Mouse (Mus musculus): ENCODE measurements at regions not wholly inside any gene's neighbourhood (a gene's known extent, or its start where the extent isn't known, plus 50 kb on each side); places are given as distances from the start of the nearest gene placed in this dataset.

GRCm38 (mm10) chr10:36379351-36380302 lies 127.0 kb upstream of the Hs3st5 start:
- DNase-seq (ENCODE audit: low spot score): no peak

- no peak for DNase-seq (ENCODE audit: low spot score)
Observed at GRCm38 (mm10) chr10:36383331-36383730, 123.3 kb upstream of the Hs3st5 start.

DNA sequence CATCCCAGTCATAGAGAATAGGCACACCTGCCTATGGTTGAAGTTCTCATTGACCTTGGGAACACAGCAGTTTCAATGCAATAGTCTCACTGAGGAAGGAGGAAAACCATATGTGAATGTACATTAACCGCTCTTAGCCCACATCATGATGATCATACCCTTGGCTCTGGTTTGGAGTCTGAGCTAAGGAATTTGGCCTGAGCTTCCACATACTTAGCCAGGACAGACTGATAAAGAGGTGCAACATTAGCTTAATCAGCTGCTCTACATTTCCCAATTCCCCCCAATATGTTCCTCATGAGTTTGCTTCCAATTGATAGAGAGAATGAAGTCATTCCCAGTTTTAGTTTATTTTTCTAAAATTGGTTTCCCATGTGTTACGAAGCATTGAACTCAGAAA lies 116.6 kb upstream of the Hs3st5 start:
- DNase-seq (ENCODE audit: low spot score): no peak

DNA sequence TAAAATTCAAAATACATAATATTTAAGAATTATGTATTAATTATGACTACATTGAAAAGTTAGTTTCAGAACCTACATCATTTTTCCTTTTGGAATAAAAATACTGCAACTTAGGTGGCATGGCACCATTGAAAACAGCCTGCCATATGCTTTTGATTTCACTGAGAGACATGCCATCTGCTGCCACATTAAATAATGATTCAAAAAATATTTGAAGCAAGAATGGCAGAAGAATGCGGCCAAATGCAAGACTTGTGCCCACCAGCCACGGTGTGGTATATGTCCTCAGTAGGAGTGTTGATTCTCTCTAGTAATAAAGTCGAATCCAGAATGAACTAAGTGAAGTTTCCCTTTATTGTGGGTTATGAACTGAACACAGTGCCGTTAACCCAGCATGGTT lies 113.0 kb upstream of the Hs3st5 start:
- peak; percentile 6 for DNase-seq (ENCODE audit: low spot score)

DNA sequence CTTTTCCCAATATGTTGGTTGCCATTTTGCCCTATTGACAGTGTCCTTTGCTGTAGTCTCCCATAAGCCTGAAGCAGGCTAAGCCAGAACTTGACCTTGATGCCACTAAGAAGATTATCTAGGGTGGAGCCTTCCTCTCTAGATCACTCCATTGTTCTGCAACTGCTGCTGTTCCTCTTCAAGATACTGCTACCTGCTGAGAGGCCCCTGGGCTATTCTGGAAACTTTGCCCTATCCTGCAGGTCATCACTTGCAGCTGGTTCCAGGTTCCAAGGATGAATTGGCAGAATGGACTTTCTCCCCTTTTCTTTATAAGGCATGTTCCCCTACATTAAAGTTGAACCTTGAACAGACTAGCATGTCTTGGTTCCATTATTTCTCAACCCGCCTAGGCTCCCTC lies 110.0 kb upstream of the Hs3st5 start:
- no peak for DNase-seq (ENCODE audit: low spot score)

DNA sequence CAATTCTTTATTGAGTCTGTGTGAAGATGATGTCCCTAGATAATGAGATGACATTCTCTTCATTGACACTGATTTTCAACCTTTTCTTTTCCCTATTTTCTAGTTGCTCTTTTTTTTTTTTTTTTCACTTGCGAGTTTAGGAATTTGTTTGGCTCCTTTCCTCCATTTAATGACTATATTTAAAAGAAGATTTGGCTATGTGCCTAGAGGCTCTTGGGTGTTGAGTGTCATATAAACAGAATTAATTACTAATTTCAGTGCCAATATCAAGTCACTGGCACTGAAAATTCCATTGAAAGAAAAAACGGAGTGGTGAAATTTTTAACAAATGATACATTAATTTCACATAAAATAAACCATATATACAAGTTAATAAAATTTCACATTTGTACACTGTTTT lies 98.6 kb upstream of the Hs3st5 start:
- no peak for DNase-seq (ENCODE audit: low spot score)

DNA sequence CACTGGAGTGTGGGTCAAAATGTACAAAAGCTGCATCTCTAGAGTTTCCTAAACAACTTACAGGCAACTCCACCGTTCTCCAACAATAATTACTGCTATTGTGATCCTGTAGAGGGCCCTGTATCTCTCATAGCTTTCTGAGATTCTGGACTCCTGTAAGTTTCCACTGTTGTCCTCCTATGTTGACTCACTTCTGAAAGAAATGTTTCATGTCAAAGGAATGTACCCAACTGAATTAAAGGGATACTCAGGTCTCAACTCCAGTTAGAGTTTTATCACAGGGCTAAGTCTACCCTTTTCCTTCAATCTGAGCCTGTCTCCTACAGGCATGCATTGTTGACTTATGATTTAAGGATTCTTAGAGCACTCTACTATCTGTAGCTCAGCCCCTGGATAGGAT lies 75.3 kb upstream of the Hs3st5 start:
- DNase-seq (ENCODE audit: low spot score): no peak

- no peak for DNase-seq (ENCODE audit: low spot score)
Observed at GRCm38 (mm10) chr10:36437420-36437819, 69.2 kb upstream of the Hs3st5 start.

Data from layer of hippocampus, adult 11-12 months (tissue).